In genomic region chr11:12435018-12435417, GRCm38 (mm10) we compare ENCODE assay signal across 10 mouse cellular contexts. TPM values are rescaled to one million over a fixed set of nuclear protein-coding genes. Genes with fewer than 3 reads are reported as not detected.
DNase-seq lines count a peak whose midpoint lies in the region; ATAC-seq lines count a peak whose summit lies in the region.
"Had no signal": no experiment of that assay in that cellular context is flagged by ENCODE, and none has a peak within 500 bp of the region (broad histone marks: within the 10 kb centered on the region; RNA-seq: fewer than 3 reads in every experiment).

No protein-coding gene starts in this region.

- H3K4me1 ChIP-seq in lung, embryonic 16.5 days (replicated peaks; ENCODE audit: control insufficient read depth, insufficient read depth, low read length) = peaks cover 24% of the 10 kb centered on the region
- H3K4me1 ChIP-seq in neural tube, embryonic 13.5 days (replicated peaks) = peaks cover 21% of the 10 kb centered on the region

- no peak overlapping the region for H3K27ac ChIP-seq in lung, embryonic 16.5 days (ENCODE audit: low read length)
- 0 out of 2 replicates have a peak overlapping the region, but pooled peaks have one; percentile 42 for H3K27ac ChIP-seq in neural tube, embryonic 13.5 days (replicated peaks)

- H3K9ac ChIP-seq in lung, embryonic 16.5 days (ENCODE audit: low read length) = no peak overlapping the region; the same call in 1 of the 2 replicates
- H3K9ac ChIP-seq in neural tube, embryonic 13.5 days = no peak overlapping the region

- peak overlapping the region; percentile 11; the same call in 1 of the 2 replicates for H3K4me2 ChIP-seq in lung, embryonic 16.5 days (ENCODE audit: low read depth, low read length)
- no peak overlapping the region for H3K4me2 ChIP-seq in neural tube, embryonic 13.5 days

- H3K36me3 ChIP-seq in lung, embryonic 16.5 days (ENCODE audit: control insufficient read depth, insufficient read depth, low read length) = no peaks in the 10 kb centered on the region
- H3K36me3 ChIP-seq in neural tube, embryonic 13.5 days = no peaks in the 10 kb centered on the region

- H3K9me3 ChIP-seq in lung, embryonic 16.5 days (ENCODE audit: control insufficient read depth, low read length) = no peaks in the 10 kb centered on the region
- no peaks in the 10 kb centered on the region for H3K9me3 ChIP-seq in neural tube, embryonic 13.5 days

- no peaks in the 10 kb centered on the region for H3K27me3 ChIP-seq in lung, embryonic 16.5 days (ENCODE audit: control insufficient read depth, insufficient read depth, low read depth, low read length)
- no peaks in the 10 kb centered on the region for H3K27me3 ChIP-seq in neural tube, embryonic 13.5 days

- peak; percentile 58 for ATAC-seq in frontal cortex, adult (ENCODE audit: low TSS enrichment)
- ATAC-seq in lung, embryonic 16.5 days (ENCODE audit: low read depth) = no peak
- ATAC-seq in neural tube, embryonic 13.5 days (ENCODE audit: low read depth) = peak; percentile 75

- no peak for DNase-seq in frontal cortex, postnatal 14 days (ENCODE audit: low spot score in 2 of 2)
- DNase-seq in lung, adult 18-20 months = no peak
- DNase-seq in gastrocnemius, adult 8-10 months (ENCODE audit: low spot score in 2 of 2) = peak; percentile 30 to 69
- no peak for DNase-seq in spleen, postnatal 36 days (ENCODE audit: low spot score in 2 of 2)
- no peak for DNase-seq in cerebellum, postnatal 14 days

- no peak overlapping the region for H3K4me3 ChIP-seq in lung, embryonic 16.5 days (ENCODE audit: low read length)
- no peak overlapping the region for H3K4me3 ChIP-seq in neural tube, embryonic 13.5 days

- 31% methylated on average over 4 of the region's 4 CpGs for WGBS in lung, embryonic 16.5 days
- WGBS in neural tube, embryonic 13.5 days = 37% methylated on average over 4 of the region's 4 CpGs

RNA-seq across cellular contexts. Expression of gene Cobl, which starts 29.7 kb away (rescaled TPM):
- 12.4 and 12.6 TPM in 2 replicates for polyA plus RNA-seq in lung, embryonic 16.5 days (2015; fragmentation: Nextera tagmentation; extraction: Ambion mirVana)
- total RNA-seq in gastrocnemius, adult 8-10 months (2022) = 100 to 1,000 TPM; 116 to 159 (median 133) TPM
- polyA plus RNA-seq in neural tube, embryonic 13.5 days (2015; fragmentation: Nextera tagmentation; extraction: Ambion mirVana) = 8.7 and 12.6 TPM in 2 replicates
- total RNA-seq: common myeloid progenitor, adult 5-6 weeks; megakaryocyte-erythroid progenitor cell, adult 5-6 weeks had no signal

Comparison
In these comparisons a context has a peak if more than half of its experiments do, and no peak if none do; other contexts are left out.
1. DNase-seq: peak in gastrocnemius, adult 8-10 months (2 of 2); none in frontal cortex, postnatal 14 days (0 of 2), lung, adult 18-20 months (0 of 2), spleen, postnatal 36 days (0 of 2) and cerebellum, postnatal 14 days (0 of 2).